Mouse (Mus musculus) liver, postnatal 0 days (tissue): ENCODE data around the gene Bnipl.

ENCODE experiments used
- CTCF ChIP-seq: sonication (generic); IDR thresholded peaks from 2 replicates; pipeline ENCODE4 v1.5.1; 2016; ENCODE audit warnings: antibody characterized with exemption, low read depth
- EP300 ChIP-seq: IDR thresholded peaks from 2 replicates; pipeline ENCODE4 v1.6.1; 2016; ENCODE audit warnings: antibody characterized with exemption, low read depth, mild to moderate bottlenecking

DNA sequence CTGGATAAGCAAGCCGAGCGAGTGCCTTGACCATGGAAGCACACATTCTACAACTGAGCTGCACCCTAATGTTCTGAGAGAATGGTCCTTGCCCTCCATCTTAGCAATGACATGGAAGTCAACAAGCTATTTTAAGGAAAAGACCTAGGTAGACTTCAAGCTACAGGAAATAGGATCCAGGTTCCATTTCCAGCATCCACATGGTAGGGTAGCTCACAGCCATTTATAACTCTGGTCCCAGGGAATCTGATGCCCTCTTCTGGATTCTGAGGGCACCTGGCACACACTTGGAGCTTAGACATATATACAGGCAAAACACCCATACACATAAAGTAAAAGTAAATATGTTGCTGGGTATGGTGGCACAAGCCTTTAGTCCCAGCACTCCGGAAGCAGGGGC lies 15.1 kb upstream of the Bnipl start:
- no peak for TF ChIP-seq CTCF
- no peak for TF ChIP-seq EP300
